Mouse (Mus musculus) embryonic facial prominence, embryonic 13.5 days (tissue): ENCODE results near the gene Trem2. TPM values are rescaled to one million over a fixed set of nuclear protein-coding genes. Genes with fewer than 3 reads are reported as not detected.
"Not testable (repeated sequence)": the region's sequence is repeated elsewhere in the genome, so short reads cannot be mapped to it uniquely, and the experiment has no call there.

Experiments used
- ATAC-seq: fragments of 200-750 bp; cut with Nextera tagmentation; 2 replicates; pipeline ENCODE4 v1.8.0; 2017; ENCODE audit warnings: low read depth; ENCODE audit not compliant: insufficient number of reproducible peaks, insufficient read depth, low FRiP score, low TSS enrichment
- H3K27ac ChIP-seq: fragments of 300-500 bp; sonication (generic); 2 replicates; pipeline ENCODE4 v1.5.1; 2015; ENCODE audit warnings: moderate library complexity, mild to moderate bottlenecking, inconsistent platforms
- H3K27me3 ChIP-seq: fragments of 300-500 bp; sonication (generic); 2 replicates; pipeline ENCODE4 v1.6.1; 2015; ENCODE audit warnings: mild to moderate bottlenecking, inconsistent platforms
- H3K36me3 ChIP-seq: fragments of 300-500 bp; sonication (generic); 2 replicates; pipeline ENCODE4 v1.6.1; 2015; ENCODE audit warnings: mild to moderate bottlenecking, inconsistent platforms
- H3K4me1 ChIP-seq: fragments of 300-500 bp; sonication (generic); 2 replicates; pipeline ENCODE4 v1.6.1; 2015; ENCODE audit warnings: inconsistent platforms
- H3K4me2 ChIP-seq: fragments of 300-500 bp; sonication (generic); 2 replicates; pipeline ENCODE4 v1.6.1; 2015; ENCODE audit warnings: moderate library complexity, mild to moderate bottlenecking, inconsistent platforms
- H3K4me3 ChIP-seq: fragments of 300-500 bp; sonication (generic); 2 replicates; pipeline ENCODE4 v1.5.1; 2015; ENCODE audit warnings: mild to moderate bottlenecking, inconsistent platforms
- H3K9ac ChIP-seq: fragments of 300-500 bp; sonication (generic); 2 replicates; pipeline ENCODE4 v1.6.1; 2015; ENCODE audit warnings: mild to moderate bottlenecking, inconsistent platforms
- H3K9me3 ChIP-seq: fragments of 300-500 bp; sonication (generic); 2 replicates; pipeline ENCODE4 v1.6.1; 2016; ENCODE audit warnings: inconsistent platforms
- WGBS: fragments of 180-500 bp; shearing (Covaris S2); methylation state at CpG from one replicate; pipeline ENCODE4 v1.1.7; 2015; ENCODE audit warnings: mixed read lengths; 5-methylcytosine and 5-hydroxymethylcytosine counted together
- polyA plus RNA-seq: library from polyadenylated mRNA; unstranded; fragments of >200 nt; fragmentation: Nextera tagmentation; extraction: Ambion mirVana; gene quantifications from 2 replicates; pipeline ENCODE4 v1.2.1, GENCODE M21; 2015

The Trem2 gene
- 2.9 and 3.7 TPM in 2 replicates for polyA plus RNA-seq

- no peaks in the 10 kb centered on the region for H3K27me3 ChIP-seq
- H3K4me2 ChIP-seq: no peak within 1 kb of the TSS
- H3K4me3 ChIP-seq: no peak within 1 kb of the TSS
- H3K9me3 ChIP-seq: no peaks in the 10 kb centered on the region
- H3K9ac ChIP-seq: no peak within 1 kb of the TSS
- H3K27ac ChIP-seq: no peak within 1 kb of the TSS
- H3K36me3 ChIP-seq: no peaks in the 10 kb centered on the region
- no peak for ATAC-seq
- 79% methylated on average over 5 of the region's 5 CpGs for WGBS
- no peaks in the 10 kb centered on the region for H3K4me1 ChIP-seq
These were observed at the start of gene Trem2 for GRCm38 (mm10) chr17:48346231-48346630. Gene Trem2 (plus strand): TSS chr17:48346401.

GRCm38 (mm10) chr17:48299203-48299602 is 47.0 kb upstream of the Trem2 start, which contains the start of gene Treml2:
Gene Treml2 (plus strand): TSS chr17:48299498.
- no peaks in the 10 kb centered on the region for H3K4me1 ChIP-seq
- H3K9ac ChIP-seq: no peak within 1 kb of the TSS
- no peak within 1 kb of the TSS for H3K4me3 ChIP-seq
- no peak for ATAC-seq
- H3K27me3 ChIP-seq: no peaks in the 10 kb centered on the region
- no peaks in the 10 kb centered on the region for H3K36me3 ChIP-seq
- 28% methylated on average over 3 of the region's 4 CpGs for WGBS
- H3K9me3 ChIP-seq: no peaks in the 10 kb centered on the region
- H3K27ac ChIP-seq: no peak within 1 kb of the TSS
- H3K4me2 ChIP-seq: no peak within 1 kb of the TSS

- Histone ChIP-seq H3K9me3 (no peaks in the 10 kb centered on the region), H3K9ac (no peak overlapping the region), H3K4me2 (no peak overlapping the region), H3K27ac (no peak overlapping the region), H3K27me3 (no peaks in the 10 kb centered on the region), H3K36me3 (no peaks in the 10 kb centered on the region), H3K4me1 (no peaks in the 10 kb centered on the region), H3K4me3 (no peak overlapping the region)
- WGBS: 55% methylated on average over 7 of the region's 7 CpGs
- no peak for ATAC-seq
These were observed 46.4 kb upstream of the Trem2 start for GRCm38 (mm10) chr17:48299756-48300155.

- Histone ChIP-seq H3K27ac (no peak overlapping the region), H3K4me3 (no peak overlapping the region), H3K36me3 (no peaks in the 10 kb centered on the region), H3K27me3 (no peaks in the 10 kb centered on the region), H3K9me3 (no peaks in the 10 kb centered on the region), H3K4me2 (no peak overlapping the region), H3K4me1 (no peaks in the 10 kb centered on the region), H3K9ac (no peak overlapping the region)
- 63% methylated on average over 7 of the region's 7 CpGs for WGBS
- ATAC-seq: no peak
These were observed 46.0 kb upstream of the Trem2 start for GRCm38 (mm10) chr17:48300199-48300598.

- Histone ChIP-seq H3K27me3 (no peaks in the 10 kb centered on the region), H3K4me3 (no peak overlapping the region), H3K27ac (no peak overlapping the region), H3K9me3 (no peaks in the 10 kb centered on the region), H3K36me3 (no peaks in the 10 kb centered on the region), H3K4me2 (no peak overlapping the region), H3K4me1 (no peaks in the 10 kb centered on the region), H3K9ac (no peak overlapping the region)
- ATAC-seq: no peak
- 64% methylated on average over 9 of the region's 9 CpGs for WGBS
These were observed 45.3 kb upstream of the Trem2 start for GRCm38 (mm10) chr17:48300861-48301260.

- no peaks in the 10 kb centered on the region for H3K9me3 ChIP-seq
- ATAC-seq: no peak
- no peak overlapping the region for H3K4me3 ChIP-seq
- no peaks in the 10 kb centered on the region for H3K4me1 ChIP-seq
- no peak overlapping the region for H3K9ac ChIP-seq
- H3K36me3 ChIP-seq: no peaks in the 10 kb centered on the region
- no peak overlapping the region for H3K27ac ChIP-seq
- 91% methylated on average over 5 of the region's 5 CpGs for WGBS
- no peak overlapping the region for H3K4me2 ChIP-seq
- no peaks in the 10 kb centered on the region for H3K27me3 ChIP-seq
These were observed 44.4 kb upstream of the Trem2 start for GRCm38 (mm10) chr17:48301792-48302191.

GRCm38 (mm10) chr17:48312124-48312523 is 34.1 kb upstream of the Trem2 start:
- H3K9me3 ChIP-seq: no peaks in the 10 kb centered on the region
- H3K36me3 ChIP-seq: no peaks in the 10 kb centered on the region
- no peak overlapping the region for H3K4me3 ChIP-seq
- no peak for ATAC-seq
- no peaks in the 10 kb centered on the region for H3K27me3 ChIP-seq
- no peak overlapping the region for H3K27ac ChIP-seq
- WGBS: 70% methylated on average over 2 of the region's 2 CpGs
- H3K9ac ChIP-seq: no peak overlapping the region
- H3K4me2 ChIP-seq: no peak overlapping the region
- no peaks in the 10 kb centered on the region for H3K4me1 ChIP-seq

GRCm38 (mm10) chr17:48315905-48316579 is 30.2 kb upstream of the Trem2 start, which contains the start of gene B430306N03Rik:
Gene B430306N03Rik (plus strand): TSS chr17:48316141.
- not testable (repeated sequence) for H3K27me3 ChIP-seq, H3K4me1 ChIP-seq, H3K36me3 ChIP-seq, ATAC-seq, H3K9ac ChIP-seq, H3K9me3 ChIP-seq, H3K4me3 ChIP-seq, H3K4me2 ChIP-seq, H3K27ac ChIP-seq
- WGBS: 77% methylated on average over 3 of the region's 3 CpGs

GRCm38 (mm10) chr17:48318686-48319085 is 27.5 kb upstream of the Trem2 start:
- no peak for ATAC-seq
- H3K27ac ChIP-seq: no peak overlapping the region
- H3K9ac ChIP-seq: no peak overlapping the region
- H3K4me2 ChIP-seq: no peak overlapping the region
- 98% methylated on average over 1 of the region's 1 CpGs for WGBS
- no peaks in the 10 kb centered on the region for H3K4me1 ChIP-seq
- no peaks in the 10 kb centered on the region for H3K9me3 ChIP-seq
- H3K4me3 ChIP-seq: no peak overlapping the region
- no peaks in the 10 kb centered on the region for H3K27me3 ChIP-seq
- H3K36me3 ChIP-seq: no peaks in the 10 kb centered on the region

GRCm38 (mm10) chr17:48321279-48321678 is 24.9 kb upstream of the Trem2 start:
- Histone ChIP-seq H3K4me1 (0 out of 2 replicates have a peak, but pooled peaks cover 1% of the 10 kb centered on the region), H3K4me2 (no peak overlapping the region), H3K9ac (no peak overlapping the region), H3K9me3 (no peaks in the 10 kb centered on the region), H3K4me3 (no peak overlapping the region), H3K36me3 (no peaks in the 10 kb centered on the region), H3K27ac (no peak overlapping the region), H3K27me3 (no peaks in the 10 kb centered on the region)
- ATAC-seq: no peak
- 81% methylated on average over 2 of the region's 2 CpGs for WGBS

- no peak overlapping the region for H3K27ac ChIP-seq
- no peak for ATAC-seq
- no peaks in the 10 kb centered on the region for H3K27me3 ChIP-seq
- no peak overlapping the region for H3K4me3 ChIP-seq
- H3K4me1 ChIP-seq: 0 out of 2 replicates have a peak, but pooled peaks cover 4% of the 10 kb centered on the region
- H3K4me2 ChIP-seq: no peak overlapping the region
- H3K36me3 ChIP-seq: no peaks in the 10 kb centered on the region
- 61% methylated on average over 3 of the region's 3 CpGs for WGBS
- no peaks in the 10 kb centered on the region for H3K9me3 ChIP-seq
- no peak overlapping the region for H3K9ac ChIP-seq
These were observed 23.0 kb upstream of the Trem2 start for GRCm38 (mm10) chr17:48323236-48323635.

GRCm38 (mm10) chr17:48324258-48324657 is 21.9 kb upstream of the Trem2 start:
- Histone ChIP-seq H3K36me3 (no peaks in the 10 kb centered on the region), H3K27ac (no peak overlapping the region), H3K4me3 (no peak overlapping the region), H3K4me2 (no peak overlapping the region), H3K27me3 (no peaks in the 10 kb centered on the region), H3K9me3 (no peaks in the 10 kb centered on the region), H3K4me1 (0 out of 2 replicates have a peak, but pooled peaks cover 4% of the 10 kb centered on the region), H3K9ac (no peak overlapping the region)
- 94% methylated on average over 5 of the region's 5 CpGs for WGBS
- ATAC-seq: no peak
